Mouse (Mus musculus): ENCODE results near the gene Pdcd10.

Gene Pdcd10

GRCm38 (mm10) chr3:75556695-75557291 lies at the start of gene Pdcd10:
TSS of gene Pdcd10 (minus strand) at chr3:75556856.
- peak; percentile 100 for DNase-seq

- DNase-seq, result no peak
These were observed 28.2 kb upstream of the Pdcd10 start for GRCm38 (mm10) chr3:75584898-75585297.

- no peak for DNase-seq
These were observed 26.6 kb upstream of the Pdcd10 start for GRCm38 (mm10) chr3:75583293-75583692.

- DNase-seq, result peak; percentile 4
These were observed 22.7 kb upstream of the Pdcd10 start for GRCm38 (mm10) chr3:75579352-75579751.

GRCm38 (mm10) chr3:75575582-75575981 lies 18.9 kb upstream of the Pdcd10 start:
- DNase-seq, result no peak

GRCm38 (mm10) chr3:75574074-75574473 lies 17.4 kb upstream of the Pdcd10 start:
- DNase-seq, result no peak

GRCm38 (mm10) chr3:75557292-75557691 lies 636 bp upstream of the Pdcd10 start, which contains the start of gene Serpini1:
TSS of gene Serpini1 (plus strand) at chr3:75557547.
- DNase-seq, result peak; percentile 94

GRCm38 (mm10) chr3:75556121-75556694 lies 448 bp downstream of the Pdcd10 start:
- peak; percentile 26 for DNase-seq

GRCm38 (mm10) chr3:75551248-75551647 lies 5.4 kb downstream of the Pdcd10 start:
- DNase-seq, result no peak

GRCm38 (mm10) chr3:75544287-75544686 lies 12.4 kb downstream of the Pdcd10 start:
- DNase-seq, result no peak

GRCm38 (mm10) chr3:75542852-75543251 lies 13.8 kb downstream of the Pdcd10 start:
- DNase-seq, result peak; percentile 55

- DNase-seq, result no peak
These were observed 15.4 kb downstream of the Pdcd10 start for GRCm38 (mm10) chr3:75541259-75541658.

GRCm38 (mm10) chr3:75534045-75534834 lies 22.4 kb downstream of the Pdcd10 start:
- DNase-seq, result no peak

- no peak for DNase-seq
These were observed 25.6 kb downstream of the Pdcd10 start for GRCm38 (mm10) chr3:75531074-75531473.

- DNase-seq, result no peak
These were observed 34.1 kb downstream of the Pdcd10 start for GRCm38 (mm10) chr3:75522527-75522926.

- no peak for DNase-seq
These were observed 35.3 kb downstream of the Pdcd10 start for GRCm38 (mm10) chr3:75521314-75521713.

GRCm38 (mm10) chr3:75517631-75518250 lies 38.9 kb downstream of the Pdcd10 start:
- peak; percentile 58 for DNase-seq

GRCm38 (mm10) chr3:75498961-75499960 lies 57.4 kb downstream of the Pdcd10 start:
- no peak for DNase-seq

- peak; percentile 47 for DNase-seq
These were observed 63.7 kb downstream of the Pdcd10 start for GRCm38 (mm10) chr3:75492913-75493312.

- no peak for DNase-seq
These were observed 74.6 kb downstream of the Pdcd10 start, which contains the start of gene Wdr49 for GRCm38 (mm10) chr3:75482056-75482455. TSS of gene Wdr49 (minus strand) at chr3:75482156.

- DNase-seq, result peak; percentile 17
These were observed 81.5 kb downstream of the Pdcd10 start for GRCm38 (mm10) chr3:75475106-75475505.

- DNase-seq, result peak; percentile 4
These were observed 82.0 kb downstream of the Pdcd10 start for GRCm38 (mm10) chr3:75474657-75475056.
